Mouse (Mus musculus) Patski (cell line): ENCODE data around the gene Vrk2. TPM values are rescaled to one million over a fixed set of nuclear protein-coding genes. Genes with fewer than 3 reads are reported as not detected.

ENCODE experiments used
- ATAC-seq: fragments of 100-300 bp; one replicate; pipeline ENCODE4 v1.8.0; 2021
- CTCF ChIA-PET: fragments of 350-600 bp; sonication (Branson Sonifier 250); formaldehyde crosslinking; loops from one replicate; lab custom pipeline; 2022; ENCODE audit warnings: inconsistent platforms; lab: Charles Lee
- POLR2A ChIA-PET: fragments of 350-600 bp; sonication (Branson Sonifier 250); formaldehyde crosslinking; loops from one replicate; lab custom pipeline; 2022; ENCODE audit warnings: antibody characterized with exemption, inconsistent platforms; lab: Charles Lee
- DNase-seq: peaks from one replicate; pipeline ENCODE4 v3.0.0-alpha.2; 2011; ENCODE audit warnings: low read depth, low spot score
- H3K27me3 ChIP-seq: fragments of 371-371 bp; one replicate; pipeline ENCODE4 v1.5.1; 2021
- CTCF ChIP-seq: fragments of 100-300 bp; IDR thresholded peaks from one replicate; pipeline ENCODE4 v1.5.1; 2021
- in situ Hi-C: fragments of 300-500 bp; cut with MboI; formaldehyde crosslinking; loops from 3 replicates; pipeline ENCODE4 v1.11.1; 2018; ENCODE audit warnings: low pct_unique_long_range_greater_than_20kb, mixed read lengths
- polyA plus RNA-seq: library from polyadenylated mRNA; unstranded; gene quantifications from one replicate; pipeline ENCODE4 v1.2.3, GENCODE M21; 2021

The Vrk2 gene
- polyA plus RNA-seq, 1 experiment from 2014 or later = 15.5 TPM

- ChIA-PET CTCF (interaction anchor here (1.4 to 2.0 kb wide), 2 partner anchors 25 to 53 kb away, joined by 3 to 5 read pairs; no protein-coding TSS in a partner anchor), POLR2A (no interaction called here)
- H3K27me3 ChIP-seq = no peaks in the 10 kb centered on the region
- in situ Hi-C loops = no loop called here
- TF ChIP-seq CTCF = no peak
- DNase-seq (no peak), ATAC-seq (no peak)
Observed at GRCm38 (mm10) chr11:26477037-26477739, 116.6 kb downstream of the Vrk2 start.

DNA sequence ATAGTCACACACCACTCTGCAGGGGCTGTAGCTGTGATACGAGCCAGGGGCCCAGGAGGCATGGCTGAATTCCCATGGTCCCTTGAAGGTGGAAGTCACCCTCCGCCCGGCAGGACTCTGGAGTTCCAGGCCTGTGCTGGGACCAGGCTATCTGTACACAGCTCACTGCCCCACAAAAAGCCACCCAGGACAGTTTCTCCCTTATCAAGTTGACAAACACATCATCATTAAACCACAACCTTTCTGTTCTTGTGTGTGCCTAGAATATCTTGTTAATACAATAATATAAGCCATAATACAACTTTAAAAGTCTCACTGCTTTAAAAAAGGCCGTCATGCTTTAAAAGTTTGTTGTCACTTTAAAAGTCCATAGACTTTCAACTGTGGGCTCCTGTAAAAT is 139.7 kb downstream of the Vrk2 start:
- no peak for TF ChIP-seq CTCF
- CTCF ChIA-PET = no interaction called here
- ATAC-seq = no peak
- H3K27me3 ChIP-seq = no peaks in the 10 kb centered on the region
- POLR2A ChIA-PET = no interaction called here
- in situ Hi-C loops = no loop called here
- no peak for DNase-seq

- ATAC-seq (no peak), DNase-seq (no peak)
- ChIA-PET POLR2A (no interaction called here), CTCF (interaction anchor here (1.4 kb wide), 1 partner anchor 25 kb away, joined by 5 read pairs; no protein-coding TSS in a partner anchor)
- in situ Hi-C loops = no loop called here
- H3K27me3 ChIP-seq = no peaks in the 10 kb centered on the region
- TF ChIP-seq CTCF = no peak
Observed at GRCm38 (mm10) chr11:26452693-26453092, 141.1 kb downstream of the Vrk2 start.

GRCm38 (mm10) chr11:26451228-26451627 is 142.6 kb downstream of the Vrk2 start:
- POLR2A ChIA-PET = no interaction called here
- CTCF ChIA-PET = interaction anchor here (1.4 kb wide), 1 partner anchor 26 kb away, joined by 5 read pairs; no protein-coding TSS in a partner anchor
- DNase-seq (no peak), ATAC-seq (no peak)
- in situ Hi-C loops = no loop called here
- no peak for TF ChIP-seq CTCF
- no peaks in the 10 kb centered on the region for H3K27me3 ChIP-seq

GRCm38 (mm10) chr11:26450636-26451035 is 143.2 kb downstream of the Vrk2 start:
- in situ Hi-C loops = no loop called here
- CTCF ChIA-PET = no interaction called here
- no peaks in the 10 kb centered on the region for H3K27me3 ChIP-seq
- POLR2A ChIA-PET = no interaction called here
- TF ChIP-seq CTCF = no peak
- no peak for DNase-seq
- ATAC-seq = no peak

GRCm38 (mm10) chr11:26449789-26450188 is 144.0 kb downstream of the Vrk2 start:
- DNase-seq (no peak), ATAC-seq (no peak)
- POLR2A ChIA-PET = no interaction called here
- in situ Hi-C loops = no loop called here
- CTCF ChIA-PET = no interaction called here
- no peaks in the 10 kb centered on the region for H3K27me3 ChIP-seq
- TF ChIP-seq CTCF = no peak

DNA sequence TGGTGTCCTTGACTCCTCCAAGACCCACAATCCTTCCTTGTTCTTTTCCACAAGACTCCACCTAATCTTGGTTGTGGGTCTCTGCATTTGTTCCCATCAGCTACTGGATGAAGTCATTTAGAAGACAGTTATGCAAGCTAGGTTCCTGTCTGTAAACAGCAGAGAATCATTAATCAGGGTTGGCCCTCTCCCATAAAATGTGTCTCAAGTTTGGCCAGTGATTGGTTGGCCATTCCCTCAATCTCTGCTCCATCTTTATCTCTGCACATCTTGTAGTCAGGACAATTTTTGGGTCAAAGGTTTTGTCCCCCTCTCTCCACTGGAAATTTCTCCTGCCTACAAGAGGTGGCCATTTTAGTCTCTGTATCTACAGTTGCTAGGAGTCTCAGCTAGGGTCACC is 149.4 kb downstream of the Vrk2 start:
- CTCF ChIA-PET = interaction anchor here (1.4 to 1.9 kb wide), 2 partner anchors 11 to 31 kb away, joined by 3 to 4 read pairs; no protein-coding TSS in a partner anchor
- no peak for DNase-seq
- TF ChIP-seq CTCF = no peak

GRCm38 (mm10) chr11:26441121-26441520 is 152.7 kb downstream of the Vrk2 start:
- no peaks in the 10 kb centered on the region for H3K27me3 ChIP-seq
- no peak for TF ChIP-seq CTCF
- ChIA-PET CTCF (interaction anchor here (1.8 kb wide), 1 partner anchor 27 kb away, joined by 4 read pairs; no protein-coding TSS in a partner anchor), POLR2A (no interaction called here)
- DNase-seq = no peak
- in situ Hi-C loops = no loop called here
- no peak for ATAC-seq

More for the DNA sequence above, 149.4 kb downstream of the Vrk2 start:
- H3K27me3 ChIP-seq = no peaks in the 10 kb centered on the region
- ATAC-seq = no peak
- in situ Hi-C loops = no loop called here
- POLR2A ChIA-PET = no interaction called here

GRCm38 (mm10) chr11:26437818-26438217 is 156.0 kb downstream of the Vrk2 start:
- DNase-seq = no peak
- no peak for ATAC-seq
- CTCF ChIA-PET = no interaction called here
- POLR2A ChIA-PET = no interaction called here
- in situ Hi-C loops = no loop called here
- no peaks in the 10 kb centered on the region for H3K27me3 ChIP-seq
- no peak for TF ChIP-seq CTCF

DNA sequence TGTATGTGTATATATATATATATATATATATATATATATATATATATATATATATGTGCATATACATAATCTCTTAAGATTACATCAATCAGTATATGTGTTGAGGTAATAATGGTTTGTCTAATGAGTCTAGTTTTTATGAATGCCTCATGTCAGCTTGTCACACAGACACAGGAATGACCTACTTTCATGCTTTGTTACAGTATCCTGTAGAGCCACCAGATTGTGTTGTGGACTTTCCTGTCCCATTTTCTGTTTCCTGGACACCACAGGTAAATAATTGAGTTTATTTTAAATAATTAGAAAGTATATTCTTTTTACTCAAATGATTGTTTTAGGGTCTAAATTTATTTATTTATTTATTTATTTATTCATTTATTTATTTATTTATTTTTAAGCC is 159.6 kb downstream of the Vrk2 start:
- DNase-seq (no peak), ATAC-seq (no peak)
- CTCF ChIA-PET = interaction anchor here (1.2 kb wide), 1 partner anchor 22 kb away, joined by 3 read pairs; no protein-coding TSS in a partner anchor
- POLR2A ChIA-PET = no interaction called here
- in situ Hi-C loops = no loop called here
- H3K27me3 ChIP-seq = no peaks in the 10 kb centered on the region
- TF ChIP-seq CTCF = no peak

DNA sequence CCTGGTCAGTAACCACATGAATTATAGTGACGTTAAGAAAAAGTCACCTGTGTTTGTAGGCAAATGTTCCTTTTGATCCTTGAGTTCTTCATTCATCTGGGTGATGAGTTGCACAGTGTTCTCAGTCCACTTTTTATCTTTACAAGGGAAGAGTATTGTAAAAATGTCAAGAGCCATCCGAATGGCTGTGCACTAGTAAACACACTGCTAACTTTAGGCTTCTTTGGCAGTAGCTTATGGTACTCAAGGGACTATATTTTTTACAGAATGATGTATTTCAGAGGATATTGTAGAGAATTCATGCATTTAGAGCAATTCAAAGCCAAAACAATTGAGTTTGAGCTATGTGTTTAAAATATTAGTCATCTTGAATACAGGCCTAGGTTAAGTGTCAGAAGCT is 172.3 kb downstream of the Vrk2 start:
- TF ChIP-seq CTCF = no peak
- no peaks in the 10 kb centered on the region for H3K27me3 ChIP-seq
- ChIA-PET CTCF (interaction anchor here (1.0 kb wide), 1 partner anchor 16 kb away, joined by 3 read pairs; no protein-coding TSS in a partner anchor), POLR2A (no interaction called here)
- DNase-seq (no peak), ATAC-seq (no peak)
- in situ Hi-C loops = no loop called here

Other genes starting within 250 kb of the Vrk2 start
- 16.7 TPM for gene Fancl, start 207.9 kb downstream of the Vrk2 start, polyA plus RNA-seq
- gene Gm6899, start 758 bp downstream of the Vrk2 start, polyA plus RNA-seq = not detected